Mouse (Mus musculus): ENCODE data around the gene Nfkbib.

DNA sequence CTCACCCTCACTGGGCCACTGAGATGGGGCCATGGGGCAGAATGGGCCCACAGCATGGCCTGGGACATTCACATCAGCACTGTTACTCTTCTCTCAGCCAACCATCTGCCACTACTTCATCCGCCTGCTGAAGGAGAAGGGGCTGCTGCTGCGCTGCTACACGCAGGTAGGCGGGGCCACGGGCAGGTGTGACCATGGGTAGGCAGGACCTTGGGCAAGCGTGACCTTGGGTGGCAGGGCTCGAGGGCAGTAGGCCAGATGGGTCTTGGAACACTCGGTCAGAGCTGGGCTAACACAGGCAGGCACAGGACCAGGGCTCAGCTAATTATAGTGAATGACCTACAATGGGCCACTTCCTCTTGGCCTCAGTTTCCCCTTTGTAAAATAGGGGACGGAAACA lies 11.5 kb upstream of the Nfkbib start:
- TF ChIP-seq CTCF (IDR thresholded peaks at IDR 0.05; ENCODE audit: low read depth) (no peak), EP300 (IDR thresholded peaks at IDR 0.05; ENCODE audit: low read depth) (no peak)

All from heart, postnatal 0 days (tissue).